Mouse (Mus musculus): ENCODE measurements around the gene Grin2a. TPM values are rescaled to one million over a fixed set of nuclear protein-coding genes. Genes with fewer than 3 reads are reported as not detected.

Grin2a gene
- polyA plus RNA-seq, 1 experiment from 2014 or later = 11.0 TPM

DNA sequence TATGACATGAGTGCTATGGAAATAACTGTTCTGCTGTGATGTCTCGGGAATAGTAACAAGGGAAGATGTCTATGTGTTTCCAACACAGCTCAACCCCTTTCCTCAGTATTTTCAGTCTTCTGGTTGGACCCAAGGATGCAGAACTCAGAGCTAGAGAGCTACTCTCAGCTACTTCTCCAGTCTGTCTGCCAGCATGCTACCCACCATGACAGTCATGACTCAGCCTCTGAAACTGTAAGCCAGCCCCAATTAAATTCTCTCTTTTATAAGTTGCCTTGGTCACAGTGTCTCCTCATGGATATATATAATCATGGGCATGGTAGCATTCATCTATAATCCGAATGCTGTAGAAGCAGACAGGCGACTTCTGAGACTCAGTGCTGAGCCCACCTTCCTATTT, 47.9 kb downstream of the Grin2a start:
- 87% methylated on average over 3 of the region's 3 CpGs for WGBS
- Histone ChIP-seq H3K36me3 (ENCODE audit: control insufficient read depth, insufficient read depth, low read length) (no peaks in the 10 kb centered on the region), H3K9ac (replicated peaks; ENCODE audit: low read depth, low read length) (no peak overlapping the region), H3K4me1 (ENCODE audit: control insufficient read depth, insufficient read depth, low read length) (no peaks in the 10 kb centered on the region), H3K27me3 (ENCODE audit: control insufficient read depth, insufficient read depth, low read length) (no peaks in the 10 kb centered on the region), H3K27ac (ENCODE audit: low read depth, low read length) (no peak overlapping the region), H3K4me2 (ENCODE audit: low read depth, low read length) (no peak overlapping the region), H3K4me3 (ENCODE audit: low read depth, low read length) (no peak overlapping the region), H3K9me3 (ENCODE audit: control insufficient read depth, low read length) (no peaks in the 10 kb centered on the region)
- ATAC-seq (ENCODE audit: low read depth) = no peak

DNA sequence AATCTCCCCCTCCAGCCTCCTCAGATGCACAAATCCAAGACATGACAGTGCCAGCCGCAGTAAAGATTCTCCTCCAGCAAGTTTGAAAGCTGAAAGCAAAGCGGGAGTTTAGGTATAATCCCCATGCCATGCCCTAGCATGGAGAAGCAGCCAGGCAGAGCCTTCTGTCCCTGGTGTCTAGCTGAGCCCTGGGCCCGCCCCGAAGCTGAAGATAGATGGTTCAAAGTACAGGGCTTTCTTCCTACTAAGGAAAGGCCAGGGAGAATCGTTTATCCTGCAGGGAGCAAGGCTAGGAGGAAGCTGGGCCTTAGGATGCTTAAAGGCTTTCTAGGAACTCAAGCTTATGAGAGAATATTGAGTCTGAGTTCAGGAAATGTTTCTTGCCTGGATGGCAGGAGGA, 50.5 kb downstream of the Grin2a start:
- no peak overlapping the region for H3K27ac ChIP-seq (ENCODE audit: low read depth, low read length)
- no peak overlapping the region for H3K4me3 ChIP-seq (ENCODE audit: low read depth, low read length)
- H3K4me1 ChIP-seq (ENCODE audit: control insufficient read depth, insufficient read depth, low read length) = no peaks in the 10 kb centered on the region
- no peak overlapping the region for H3K9ac ChIP-seq (replicated peaks; ENCODE audit: low read depth, low read length)
- H3K27me3 ChIP-seq (ENCODE audit: control insufficient read depth, insufficient read depth, low read length) = no peaks in the 10 kb centered on the region
- no peak for ATAC-seq (ENCODE audit: low read depth)
- no peaks in the 10 kb centered on the region for H3K9me3 ChIP-seq (ENCODE audit: control insufficient read depth, low read length)
- 73% methylated on average over 5 of the region's 5 CpGs for WGBS
- no peaks in the 10 kb centered on the region for H3K36me3 ChIP-seq (ENCODE audit: control insufficient read depth, insufficient read depth, low read length)
- H3K4me2 ChIP-seq (ENCODE audit: low read depth, low read length) = no peak overlapping the region

DNA sequence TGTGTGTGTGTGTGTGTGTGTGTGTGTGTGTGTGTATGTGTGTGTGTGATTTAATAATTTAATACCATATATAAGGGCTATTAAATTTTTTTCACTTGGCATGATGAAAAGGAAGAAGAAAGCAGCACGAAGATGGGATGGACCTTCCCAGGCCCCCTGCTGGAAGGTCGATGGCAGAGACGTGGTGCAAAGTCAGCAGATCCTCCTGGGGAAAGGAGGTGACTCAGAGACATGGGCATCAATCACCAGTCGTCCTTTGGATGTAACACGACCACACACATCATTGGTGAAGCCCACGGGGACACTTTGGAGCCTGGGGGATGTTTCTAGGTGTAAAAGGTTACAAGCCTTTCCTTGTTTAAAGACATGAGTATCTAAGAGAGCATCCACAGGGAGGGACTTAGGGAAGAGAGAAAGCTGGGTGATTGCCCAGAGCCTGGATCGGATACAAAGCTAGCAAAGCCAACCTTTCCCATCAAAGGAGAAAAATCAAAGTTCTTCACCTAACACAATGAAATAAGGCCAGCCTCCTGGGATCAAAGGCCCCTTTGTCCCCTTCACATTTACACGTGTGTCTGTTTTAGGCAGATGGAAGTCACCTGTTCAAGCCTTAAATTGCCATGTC, 53.9 kb downstream of the Grin2a start:
- H3K9me3 ChIP-seq (ENCODE audit: control insufficient read depth, low read length) = no peaks in the 10 kb centered on the region
- H3K9ac ChIP-seq (replicated peaks; ENCODE audit: low read depth, low read length) = no peak overlapping the region
- no peaks in the 10 kb centered on the region for H3K27me3 ChIP-seq (ENCODE audit: control insufficient read depth, insufficient read depth, low read length)
- H3K4me2 ChIP-seq (ENCODE audit: low read depth, low read length) = no peak overlapping the region
- no peaks in the 10 kb centered on the region for H3K4me1 ChIP-seq (ENCODE audit: control insufficient read depth, insufficient read depth, low read length)
- ATAC-seq (ENCODE audit: low read depth) = no peak
- no peak overlapping the region for H3K4me3 ChIP-seq (ENCODE audit: low read depth, low read length)
- 57% methylated on average over 8 of the region's 8 CpGs for WGBS
- no peak overlapping the region for H3K27ac ChIP-seq (ENCODE audit: low read depth, low read length)
- no peaks in the 10 kb centered on the region for H3K36me3 ChIP-seq (ENCODE audit: control insufficient read depth, insufficient read depth, low read length)

DNA sequence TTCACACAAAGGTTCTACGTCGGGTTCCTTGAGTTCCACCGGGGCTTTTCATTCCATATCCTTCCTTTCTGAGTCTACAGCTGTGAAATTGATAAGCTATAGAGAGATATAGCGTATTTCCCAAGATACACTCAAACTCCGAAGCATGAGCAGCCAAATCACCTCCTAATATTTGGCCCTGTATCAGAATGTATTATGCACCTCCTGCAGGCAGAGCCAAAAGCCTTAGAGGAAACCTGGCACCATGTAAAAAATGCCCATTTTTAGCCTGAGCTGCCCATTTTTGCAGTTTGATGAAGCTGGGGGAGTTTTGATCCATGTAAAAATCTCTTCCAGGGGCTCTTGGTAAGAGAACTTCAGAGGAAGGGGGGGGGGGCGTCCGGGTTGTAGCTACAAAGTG, 54.6 kb downstream of the Grin2a start:
- Histone ChIP-seq H3K9me3 (ENCODE audit: control insufficient read depth, low read length) (no peaks in the 10 kb centered on the region), H3K27me3 (ENCODE audit: control insufficient read depth, insufficient read depth, low read length) (no peaks in the 10 kb centered on the region), H3K36me3 (ENCODE audit: control insufficient read depth, insufficient read depth, low read length) (no peaks in the 10 kb centered on the region), H3K9ac (replicated peaks; ENCODE audit: low read depth, low read length) (no peak overlapping the region), H3K27ac (ENCODE audit: low read depth, low read length) (no peak overlapping the region), H3K4me3 (ENCODE audit: low read depth, low read length) (no peak overlapping the region), H3K4me2 (ENCODE audit: low read depth, low read length) (no peak overlapping the region), H3K4me1 (ENCODE audit: control insufficient read depth, insufficient read depth, low read length) (no peaks in the 10 kb centered on the region)
- 91% methylated on average over 7 of the region's 7 CpGs for WGBS
- no peak for ATAC-seq (ENCODE audit: low read depth)

DNA sequence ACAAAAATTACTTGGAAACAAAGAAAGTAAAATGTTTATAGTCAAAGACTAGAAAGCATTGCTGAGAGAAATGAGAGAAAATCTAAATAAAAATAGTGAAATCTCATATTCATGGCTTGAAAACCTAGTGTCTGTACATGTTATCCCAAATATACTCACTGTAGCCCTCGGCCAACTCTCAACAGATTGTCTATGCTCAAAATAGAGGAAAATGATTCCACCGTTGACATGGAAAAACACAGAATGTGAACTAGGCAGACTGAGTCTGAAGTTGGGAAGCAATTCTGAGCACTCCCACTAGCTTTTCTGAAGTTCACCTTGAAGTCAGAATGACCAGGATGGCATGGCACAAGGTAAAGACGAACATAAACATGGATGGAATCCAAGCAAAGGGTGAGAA, 84.7 kb downstream of the Grin2a start:
- H3K27me3 ChIP-seq (ENCODE audit: control insufficient read depth, insufficient read depth, low read length) = no peaks in the 10 kb centered on the region
- WGBS = 90% methylated on average over 3 of the region's 3 CpGs

DNA sequence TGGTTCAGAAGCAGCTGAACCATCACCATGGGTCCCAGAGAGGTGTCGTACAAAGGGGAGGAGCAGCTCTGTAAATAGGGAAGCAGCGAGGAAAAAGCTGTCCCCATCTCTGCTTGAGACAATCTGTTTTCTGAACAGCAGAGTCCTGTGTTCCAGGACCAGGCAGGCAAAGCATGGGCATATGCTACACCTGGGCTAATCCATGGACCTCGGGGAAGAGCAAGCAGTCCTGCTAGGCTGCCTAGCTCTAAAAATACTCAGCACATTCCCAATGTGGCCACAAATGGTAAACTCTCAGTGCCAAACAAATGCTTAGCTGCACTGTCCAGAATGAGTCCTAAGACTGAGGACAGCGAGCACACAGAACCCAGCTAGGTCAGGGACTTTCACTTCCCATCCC, 86.1 kb downstream of the Grin2a start:
- no peaks in the 10 kb centered on the region for H3K36me3 ChIP-seq (ENCODE audit: control insufficient read depth, insufficient read depth, low read length)
- H3K27me3 ChIP-seq (ENCODE audit: control insufficient read depth, insufficient read depth, low read length) = no peaks in the 10 kb centered on the region
- WGBS = 85% methylated on average over 4 of the region's 4 CpGs
- no peak overlapping the region for H3K27ac ChIP-seq (ENCODE audit: low read depth, low read length)
- H3K9me3 ChIP-seq (ENCODE audit: control insufficient read depth, low read length) = no peaks in the 10 kb centered on the region
- no peak overlapping the region for H3K9ac ChIP-seq (replicated peaks; ENCODE audit: low read depth, low read length)
- no peak for ATAC-seq (ENCODE audit: low read depth)
- H3K4me2 ChIP-seq (ENCODE audit: low read depth, low read length) = no peak overlapping the region
- no peak overlapping the region for H3K4me3 ChIP-seq (ENCODE audit: low read depth, low read length)
- no peaks in the 10 kb centered on the region for H3K4me1 ChIP-seq (ENCODE audit: control insufficient read depth, insufficient read depth, low read length)

More for the DNA sequence above, 84.7 kb downstream of the Grin2a start:
- H3K27ac ChIP-seq (ENCODE audit: low read depth, low read length) = no peak overlapping the region
- no peak overlapping the region for H3K4me2 ChIP-seq (ENCODE audit: low read depth, low read length)
- H3K4me3 ChIP-seq (ENCODE audit: low read depth, low read length) = no peak overlapping the region
- H3K4me1 ChIP-seq (ENCODE audit: control insufficient read depth, insufficient read depth, low read length) = no peaks in the 10 kb centered on the region
- no peak for ATAC-seq (ENCODE audit: low read depth)
- no peak overlapping the region for H3K9ac ChIP-seq (replicated peaks; ENCODE audit: low read depth, low read length)
- no peaks in the 10 kb centered on the region for H3K36me3 ChIP-seq (ENCODE audit: control insufficient read depth, insufficient read depth, low read length)
- no peaks in the 10 kb centered on the region for H3K9me3 ChIP-seq (ENCODE audit: control insufficient read depth, low read length)

DNA sequence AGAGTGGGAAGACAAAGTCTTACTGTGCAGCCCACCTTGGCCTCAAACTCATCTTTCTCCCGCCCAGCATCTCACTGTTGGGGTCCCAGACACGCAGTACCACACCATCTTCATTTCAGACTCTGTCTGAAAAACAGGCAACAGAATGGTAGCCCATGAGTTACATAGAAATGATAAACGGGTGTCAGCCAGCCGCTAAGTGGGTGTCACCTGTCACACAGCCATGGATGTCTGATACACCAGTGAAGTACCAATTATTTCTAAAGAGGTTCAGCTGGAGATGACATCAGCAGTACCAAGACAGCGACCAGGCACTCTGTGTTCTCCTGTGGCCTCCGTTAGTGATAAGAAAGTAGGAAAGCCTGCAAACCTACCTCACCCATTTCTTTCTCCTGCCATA, 90.9 kb downstream of the Grin2a start:
- WGBS = 89% methylated on average over 6 of the region's 6 CpGs
- H3K9ac ChIP-seq (replicated peaks; ENCODE audit: low read depth, low read length) = no peak overlapping the region
- H3K4me3 ChIP-seq (ENCODE audit: low read depth, low read length) = no peak overlapping the region
- no peak overlapping the region for H3K27ac ChIP-seq (ENCODE audit: low read depth, low read length)
- no peaks in the 10 kb centered on the region for H3K27me3 ChIP-seq (ENCODE audit: control insufficient read depth, insufficient read depth, low read length)
- H3K4me1 ChIP-seq (ENCODE audit: control insufficient read depth, insufficient read depth, low read length) = no peaks in the 10 kb centered on the region
- no peak overlapping the region for H3K4me2 ChIP-seq (ENCODE audit: low read depth, low read length)
- H3K36me3 ChIP-seq (ENCODE audit: control insufficient read depth, insufficient read depth, low read length) = no peaks in the 10 kb centered on the region
- no peak for ATAC-seq (ENCODE audit: low read depth)
- no peaks in the 10 kb centered on the region for H3K9me3 ChIP-seq (ENCODE audit: control insufficient read depth, low read length)

DNA sequence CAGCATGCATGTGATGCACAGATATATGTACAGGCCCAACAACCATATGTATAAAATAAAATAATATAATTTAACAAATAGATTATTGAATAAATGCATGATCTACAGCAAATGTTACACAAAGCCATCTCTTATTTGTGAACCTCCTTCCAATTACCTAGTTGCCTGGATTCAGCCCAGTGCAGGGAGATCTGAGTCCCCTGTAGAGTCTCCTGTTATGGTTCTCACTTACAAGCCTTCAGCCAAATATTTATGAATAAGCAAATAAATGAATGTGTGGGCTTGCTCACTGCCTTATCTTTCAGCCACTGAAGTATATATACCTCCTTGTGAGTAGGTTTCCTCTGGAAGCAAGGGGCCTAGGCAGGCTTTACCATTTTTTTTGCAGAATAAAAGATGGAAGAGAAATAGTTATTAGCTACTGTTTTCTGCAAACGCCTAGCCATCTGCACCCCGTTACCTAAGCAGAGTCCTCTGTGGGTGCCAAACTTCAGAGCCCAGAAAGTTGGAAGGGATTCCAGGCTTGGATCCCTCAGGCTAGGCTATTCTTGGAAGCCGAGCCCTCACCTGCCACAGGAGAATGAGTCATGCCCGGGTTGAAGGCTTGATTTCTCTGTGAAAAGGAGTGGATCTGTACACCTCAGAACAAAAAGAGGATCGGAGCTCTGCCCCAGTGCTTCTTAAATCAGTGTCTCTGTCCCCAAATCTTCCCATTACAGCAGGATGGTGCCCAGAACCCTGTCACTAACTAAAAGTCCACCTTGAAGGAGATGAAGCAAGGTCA, 92.5 kb downstream of the Grin2a start:
- Histone ChIP-seq H3K27me3 (ENCODE audit: control insufficient read depth, insufficient read depth, low read length) (no peaks in the 10 kb centered on the region), H3K4me2 (ENCODE audit: low read depth, low read length) (no peak overlapping the region), H3K27ac (ENCODE audit: low read depth, low read length) (no peak overlapping the region), H3K4me3 (ENCODE audit: low read depth, low read length) (no peak overlapping the region), H3K36me3 (ENCODE audit: control insufficient read depth, insufficient read depth, low read length) (no peaks in the 10 kb centered on the region), H3K4me1 (ENCODE audit: control insufficient read depth, insufficient read depth, low read length) (no peaks in the 10 kb centered on the region), H3K9me3 (ENCODE audit: control insufficient read depth, low read length) (no peaks in the 10 kb centered on the region), H3K9ac (replicated peaks; ENCODE audit: low read depth, low read length) (no peak overlapping the region)
- ATAC-seq (ENCODE audit: low read depth) = no peak
- 91% methylated on average over 5 of the region's 5 CpGs for WGBS

DNA sequence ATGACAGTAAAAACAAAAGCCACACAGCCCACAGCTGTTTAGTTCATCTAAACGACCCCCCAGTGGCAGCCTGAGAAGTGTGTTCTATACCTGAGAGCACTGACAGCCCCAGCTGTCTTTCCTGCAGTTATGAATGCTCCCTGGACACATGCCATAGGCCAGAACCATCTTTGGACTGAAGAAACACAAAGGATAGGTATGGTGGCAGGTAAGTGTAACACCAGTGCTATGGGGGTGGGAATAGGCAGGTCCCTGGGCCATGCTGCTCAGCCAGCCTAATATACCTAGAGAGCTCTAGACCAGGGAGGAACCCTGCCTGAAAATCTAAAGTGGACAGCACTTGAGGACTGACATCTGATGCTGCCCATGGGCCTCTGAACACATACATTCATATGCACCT, 93.9 kb downstream of the Grin2a start:
- H3K4me2 ChIP-seq (ENCODE audit: low read depth, low read length) = no peak overlapping the region
- 50% methylated on average over 1 of the region's 1 CpGs for WGBS

More for the DNA sequence above, 93.9 kb downstream of the Grin2a start:
- no peak overlapping the region for H3K9ac ChIP-seq (replicated peaks; ENCODE audit: low read depth, low read length)
- no peak for ATAC-seq (ENCODE audit: low read depth)
- H3K9me3 ChIP-seq (ENCODE audit: control insufficient read depth, low read length) = no peaks in the 10 kb centered on the region
- no peak overlapping the region for H3K4me3 ChIP-seq (ENCODE audit: low read depth, low read length)
- H3K4me1 ChIP-seq (ENCODE audit: control insufficient read depth, insufficient read depth, low read length) = no peaks in the 10 kb centered on the region
- no peak overlapping the region for H3K27ac ChIP-seq (ENCODE audit: low read depth, low read length)
- H3K36me3 ChIP-seq (ENCODE audit: control insufficient read depth, insufficient read depth, low read length) = no peaks in the 10 kb centered on the region
- no peaks in the 10 kb centered on the region for H3K27me3 ChIP-seq (ENCODE audit: control insufficient read depth, insufficient read depth, low read length)
